27 mouse cellular contexts compared by ENCODE assay signal in the genomic region with DNA sequence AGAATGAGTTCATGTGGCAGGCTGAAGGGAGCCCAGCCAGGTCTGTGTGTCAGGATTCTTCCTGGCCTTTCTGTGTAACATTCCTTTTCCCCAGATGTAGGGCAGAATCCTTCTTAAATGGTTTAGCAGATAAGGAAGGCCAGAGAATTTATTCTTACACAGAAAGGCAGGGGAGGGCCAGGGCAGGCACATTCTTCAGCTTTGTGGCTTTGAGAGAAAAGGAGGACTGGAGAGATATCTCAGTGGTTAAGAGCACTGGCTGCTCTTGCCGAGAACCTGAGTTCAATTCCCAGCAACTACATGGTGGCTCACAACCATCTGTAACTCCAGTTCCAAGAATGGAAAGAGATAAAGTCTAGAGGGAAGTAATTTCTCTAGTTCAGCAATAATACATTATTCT. TPM values are rescaled to one million over a fixed set of nuclear protein-coding genes. Genes with fewer than 3 reads are reported as not detected.
DNase-seq lines count a peak whose midpoint lies in the region; ATAC-seq and TF ChIP-seq lines count a peak whose summit lies in the region.
"Had no signal": no experiment of that assay in that cellular context is flagged by ENCODE, and none has a peak within 500 bp of the region (broad histone marks: within the 10 kb centered on the region; RNA-seq: fewer than 3 reads in every experiment).

No protein-coding gene starts in this region.

- 76% methylated on average over 1 of the region's 1 CpGs for whole genome bisulfite sequencing in kidney, embryonic 15.5 days

- DNase-seq in layer of hippocampus, adult 2 months (ENCODE audit: low spot score in 2 of 2): no peak
- DNase-seq in layer of hippocampus, adult 18-20 months (ENCODE audit: low spot score in 2 of 2): no peak
- DNase-seq in Muller cell, postnatal 12 days (ENCODE audit: inconsistent ontology term): peak; percentile 42
- DNase-seq in adrenal gland, postnatal 36 days: no peak
- DNase-seq in heart, postnatal 14 days: no peak
- DNase-seq: adrenal gland, adult 2 months; adrenal gland, postnatal 14 days; B cell, adult 2 months; cerebellum, adult 18-20 months; cerebellum, adult 9-10 months; cerebellum, postnatal 14 days; forebrain, postnatal 0 days; gastrocnemius, postnatal 36 days; heart, adult 2 months; heart, postnatal 36 days had no signal

- H3K4me1 ChIP-seq in kidney, embryonic 15.5 days: no peaks in the 10 kb centered on the region

- H3K4me2 ChIP-seq in kidney, embryonic 15.5 days: no peak overlapping the region
- H3K4me2 ChIP-seq: embryonic facial prominence, embryonic 12.5 days; embryonic facial prominence, embryonic 15.5 days; hindbrain, embryonic 14.5 days had no signal

- H3K9ac ChIP-seq in kidney, embryonic 15.5 days: no peak overlapping the region
- H3K9ac ChIP-seq: embryonic facial prominence, embryonic 12.5 days; embryonic facial prominence, embryonic 15.5 days; forebrain, postnatal 0 days; hindbrain, embryonic 14.5 days had no signal

- intact Hi-C loops in heart, postnatal 14 days (cut with DNase I): no loop called here

- H3K4me3 ChIP-seq in layer of hippocampus, adult 2 months: no peak overlapping the region
- H3K4me3 ChIP-seq in kidney, embryonic 15.5 days (replicated peaks): no peak overlapping the region
- H3K4me3 ChIP-seq: embryonic facial prominence, embryonic 12.5 days; embryonic facial prominence, embryonic 15.5 days; heart, adult 2 months; heart, embryonic 10.5 days had no signal

- TF ChIP-seq CTCF in layer of hippocampus, adult 2 months (conservative IDR thresholded peaks at IDR 0.05): no peak

- H3K27ac ChIP-seq in layer of hippocampus, adult 2 months: peak overlapping the region; percentile 91
- no peak overlapping the region for H3K27ac ChIP-seq in kidney, embryonic 15.5 days
- H3K27ac ChIP-seq: embryonic facial prominence, embryonic 12.5 days; embryonic facial prominence, embryonic 15.5 days; heart, adult 2 months; heart, embryonic 10.5 days; hindbrain, embryonic 14.5 days; hindbrain, postnatal 0 days had no signal

- H3K9me3 ChIP-seq in kidney, embryonic 15.5 days (replicated peaks): no peaks in the 10 kb centered on the region
- H3K9me3 ChIP-seq: embryonic facial prominence, embryonic 12.5 days; embryonic facial prominence, embryonic 15.5 days; G1E; heart, embryonic 10.5 days had no signal

- H3K27me3 ChIP-seq in kidney, embryonic 15.5 days: no peaks in the 10 kb centered on the region
- H3K27me3 ChIP-seq: CH12.LX; embryonic facial prominence, embryonic 12.5 days; embryonic facial prominence, embryonic 15.5 days had no signal

- peak; percentile 61 for ATAC-seq in megakaryocyte progenitor cell, adult 5-6 weeks (replicated peaks; ENCODE audit: poor library complexity)
- no peak for ATAC-seq in kidney, embryonic 15.5 days (replicated peaks; ENCODE audit: low FRiP score)
- ATAC-seq: forebrain, embryonic 14.5 days; forebrain, postnatal 0 days; hindbrain, postnatal 0 days; inflammation-experienced regulatory T-cells, adult 6 months; intestine, embryonic 16.5 days had no signal

- no peaks in the 10 kb centered on the region for H3K36me3 ChIP-seq in kidney, embryonic 15.5 days
- H3K36me3 ChIP-seq: embryonic facial prominence, embryonic 12.5 days; embryonic facial prominence, embryonic 15.5 days; G1E; heart, embryonic 10.5 days had no signal

RNA-seq across cellular contexts. Expression of a gene that starts 31.1 kb away (rescaled TPM):
- total RNA-seq in layer of hippocampus, adult 2 months (2021): 100 to 1,000 TPM; 275 to 283 TPM
- total RNA-seq in layer of hippocampus, adult 18-20 months (2021): 100 to 1,000 TPM; 286 to 290 TPM
- total RNA-seq in megakaryocyte progenitor cell, adult 5-6 weeks (2015): 403 and 471 TPM in 2 replicates
- total RNA-seq in megakaryocyte progenitor cell, adult 5-6 weeks (2017): 93.6 and 95.9 TPM in 2 replicates
- 100 to 1,000 TPM; 203 to 216 TPM for total RNA-seq in adrenal gland, postnatal 36 days (2021)
- 100 to 1,000 TPM; 194 to 211 TPM for total RNA-seq in heart, postnatal 14 days (2021)
- 428 and 495 TPM in 2 replicates for polyA plus RNA-seq in kidney, embryonic 15.5 days (2015; fragmentation: Nextera tagmentation; extraction: Ambion mirVana)
